Mouse (Mus musculus) yolk sac, embryonic 10.5 days (tissue): ENCODE measurements around the gene Gm10721.
"Not testable (repeated sequence)": the region's sequence is repeated elsewhere in the genome, so short reads cannot be mapped to it uniquely, and the experiment has no call there.

Experiments used
- DNase-seq: peaks from one replicate; pipeline ENCODE4 v3.0.0-alpha.2; 2017; ENCODE audit warnings: low spot score

Gm10721 gene

DNA sequence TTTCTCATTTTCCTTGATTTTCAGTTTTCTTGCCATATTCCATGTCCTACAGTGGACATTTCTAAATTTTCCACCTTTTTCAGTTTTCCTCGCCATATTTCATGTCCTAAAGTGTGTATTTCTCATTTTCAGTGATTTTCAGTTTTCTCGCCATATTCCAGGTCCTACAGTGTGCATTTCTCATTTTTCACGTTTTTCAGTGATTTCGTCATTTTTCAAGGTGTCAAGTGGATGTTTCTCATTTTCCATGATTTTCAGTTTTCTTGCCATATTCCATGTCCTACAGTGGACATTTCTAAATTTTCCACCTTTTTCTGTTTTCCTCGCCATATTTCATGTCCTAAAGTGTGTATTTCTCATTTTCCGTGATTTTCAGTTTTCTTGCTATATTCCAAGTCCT is 12.7 kb downstream of the Gm10721 start:
- DNase-seq, result not testable (repeated sequence)

DNA sequence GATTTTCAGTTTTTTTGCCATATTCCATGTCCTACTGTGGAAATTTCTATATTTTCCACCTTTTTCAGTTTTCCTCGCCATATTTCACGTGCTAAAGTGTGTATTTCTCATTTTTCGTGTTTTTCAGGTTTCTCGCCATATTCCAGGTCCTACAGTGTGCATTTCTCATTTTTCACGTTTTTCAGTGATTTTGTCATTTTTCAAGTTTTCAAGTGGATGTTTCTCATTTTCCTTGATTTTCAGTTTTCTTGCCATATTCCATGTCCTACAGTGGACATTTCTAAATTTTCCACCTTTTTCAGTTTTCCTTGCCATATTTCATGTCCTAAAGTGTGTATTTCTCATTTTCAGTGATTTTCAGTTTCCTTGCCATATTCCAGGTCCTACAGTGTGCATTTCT is 13.2 kb downstream of the Gm10721 start:
- not testable (repeated sequence) for DNase-seq

DNA sequence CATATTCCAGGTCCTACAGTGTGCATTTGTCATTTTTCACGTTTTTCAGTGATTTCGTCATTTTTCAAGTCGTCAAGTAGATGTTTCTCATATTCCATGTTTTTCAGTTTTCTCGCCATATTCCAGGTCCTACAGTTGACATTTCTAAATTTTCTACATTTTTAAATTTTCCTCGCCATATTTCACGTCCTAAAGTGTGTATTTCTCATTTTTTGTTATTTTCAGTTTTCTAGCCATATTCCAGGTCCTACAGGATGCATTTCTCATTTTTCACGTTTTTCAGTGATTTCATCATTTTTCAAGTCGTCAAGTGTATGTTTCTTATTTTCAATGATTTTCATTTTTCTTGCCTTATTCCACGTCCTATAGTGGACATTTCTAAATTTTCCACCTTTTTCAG is 13.8 kb downstream of the Gm10721 start:
- not testable (repeated sequence) for DNase-seq

DNA sequence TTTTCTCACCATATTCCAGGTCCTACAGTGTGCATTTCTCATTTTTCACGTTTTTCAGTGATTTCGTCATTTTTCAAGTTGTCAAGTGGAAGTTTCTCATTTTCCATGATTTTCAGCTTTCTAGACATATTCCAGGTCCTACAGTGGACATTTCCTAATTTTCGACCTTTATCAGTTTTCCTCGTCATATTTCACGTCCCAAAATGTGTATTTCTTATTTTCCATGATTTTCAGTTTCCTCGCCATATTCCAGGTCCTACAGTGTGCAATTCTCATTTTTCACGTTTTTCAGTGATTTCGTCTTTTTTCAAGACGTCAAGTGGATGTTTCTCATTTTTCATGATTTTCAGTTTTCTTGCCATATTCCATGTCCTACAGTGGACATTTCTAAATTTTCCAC is 14.3 kb downstream of the Gm10721 start:
- DNase-seq, result peak; percentile 74

DNA sequence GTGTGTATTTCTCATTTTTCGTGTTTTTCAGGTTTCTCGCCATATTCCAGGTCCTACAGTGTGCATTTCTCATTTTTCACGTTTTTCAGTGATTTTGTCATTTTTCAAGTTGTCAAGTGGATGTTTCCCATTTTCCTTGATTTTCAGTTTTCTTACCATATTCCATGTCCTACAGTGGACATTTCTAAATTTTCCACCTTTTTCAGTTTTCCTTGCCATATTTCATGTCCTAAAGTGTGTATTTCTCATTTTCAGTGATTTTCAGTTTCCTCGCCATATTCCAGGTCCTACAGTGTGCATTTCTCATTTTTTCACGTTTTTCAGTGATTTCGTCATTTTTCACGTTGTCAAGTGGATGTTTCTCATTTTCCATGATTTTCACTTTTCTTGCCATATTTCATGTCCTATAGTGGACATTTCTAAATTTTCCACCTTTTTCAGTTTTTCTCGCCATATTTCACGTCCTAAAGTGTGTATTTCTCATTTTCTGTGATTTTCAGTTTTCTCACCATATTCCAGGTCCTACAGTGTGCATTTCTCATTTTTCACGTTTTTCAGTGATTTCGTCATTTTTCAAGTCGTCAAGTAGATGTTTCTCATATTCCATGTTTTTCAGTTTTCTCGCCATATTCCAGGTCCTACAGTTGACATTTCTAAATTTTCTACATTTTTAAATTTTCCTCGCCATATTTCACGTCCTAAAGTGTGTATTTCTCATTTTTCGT is 16.5 kb downstream of the Gm10721 start:
- DNase-seq, result not testable (repeated sequence)

DNA sequence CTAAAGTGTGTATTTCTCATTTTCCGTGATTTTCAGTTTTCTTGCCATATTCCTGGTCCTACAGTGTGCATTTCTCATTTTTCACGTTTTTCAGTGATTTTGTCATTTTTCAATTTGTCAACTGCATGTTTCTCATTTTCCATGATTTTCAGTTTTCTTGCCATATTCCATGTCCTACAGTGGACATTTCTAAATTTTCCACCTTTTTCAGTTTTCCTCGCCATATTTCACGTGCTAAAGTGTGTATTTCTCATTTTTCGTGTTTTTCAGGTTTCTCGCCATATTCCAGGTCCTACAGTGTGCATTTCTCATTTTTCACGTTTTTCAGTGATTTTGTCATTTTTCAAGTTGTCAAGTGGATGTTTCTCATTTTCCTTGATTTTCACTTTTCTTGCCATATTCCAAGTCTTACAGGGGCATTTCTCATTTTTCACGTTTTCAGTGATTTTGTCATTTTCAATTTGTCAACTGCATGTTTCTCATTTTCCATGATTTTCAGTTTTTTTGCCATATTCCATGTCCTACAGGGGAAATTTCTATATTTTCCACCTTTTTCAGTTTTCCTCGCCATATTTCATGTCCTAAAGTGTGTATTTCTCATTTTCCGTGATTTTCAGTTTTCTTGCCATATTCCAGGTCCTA is 17.9 kb downstream of the Gm10721 start:
- peak; percentile 97 for DNase-seq

DNA sequence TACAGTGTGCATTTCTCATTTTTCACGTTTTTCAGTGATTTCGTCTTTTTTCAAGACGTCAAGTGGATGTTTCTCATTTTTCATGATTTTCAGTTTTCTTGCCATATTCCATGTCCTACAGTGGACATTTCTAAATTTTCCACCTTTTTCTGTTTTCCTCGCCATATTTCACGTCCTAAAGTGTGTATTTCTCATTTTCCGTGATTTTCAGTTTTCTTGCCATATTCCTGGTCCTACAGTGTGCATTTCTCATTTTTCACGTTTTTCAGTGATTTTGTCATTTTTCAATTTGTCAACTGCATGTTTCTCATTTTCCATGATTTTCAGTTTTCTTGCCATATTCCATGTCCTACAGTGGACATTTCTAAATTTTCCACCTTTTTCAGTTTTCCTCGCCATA is 21.4 kb downstream of the Gm10721 start, which contains the start of gene Gm17535:
Gene Gm17535, plus strand, starts transcription at position 301 of the 400 bp plus-strand sequence.
- not testable (repeated sequence) for DNase-seq

DNA sequence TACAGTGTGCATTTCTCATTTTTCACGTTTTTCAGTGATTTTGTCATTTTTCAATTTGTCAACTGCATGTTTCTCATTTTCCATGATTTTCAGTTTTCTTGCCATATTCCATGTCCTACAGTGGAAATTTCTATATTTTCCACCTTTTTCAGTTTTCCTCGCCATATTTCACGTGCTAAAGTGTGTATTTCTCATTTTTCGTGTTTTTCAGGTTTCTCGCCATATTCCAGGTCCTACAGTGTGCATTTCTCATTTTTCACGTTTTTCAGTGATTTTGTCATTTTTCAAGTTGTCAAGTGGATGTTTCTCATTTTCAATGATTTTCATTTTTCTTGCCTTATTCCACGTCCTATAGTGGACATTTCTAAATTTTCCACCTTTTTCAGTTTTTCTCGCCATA is 23.6 kb downstream of the Gm10721 start, which contains the start of gene Gm10715:
Gene Gm10715, plus strand, starts transcription at position 301 of the 400 bp plus-strand sequence.
- not testable (repeated sequence) for DNase-seq

DNA sequence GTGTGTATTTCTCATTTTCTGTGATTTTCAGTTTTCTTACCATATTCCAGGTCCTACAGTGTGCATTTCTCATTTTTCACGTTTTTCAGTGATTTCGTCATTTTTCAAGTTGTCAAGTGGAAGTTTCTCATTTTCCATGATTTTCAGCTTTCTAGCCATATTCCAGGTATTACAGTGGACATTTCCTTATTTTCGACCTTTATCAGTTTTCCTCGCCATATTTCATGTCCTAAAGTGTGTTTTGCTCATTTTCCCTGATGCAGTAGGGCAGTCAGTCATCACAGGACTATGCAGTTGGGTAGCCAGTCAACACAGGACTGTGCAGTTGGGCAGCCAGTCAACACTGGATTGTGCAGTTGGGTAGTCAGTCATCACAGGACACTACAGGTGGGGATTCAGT is 25.2 kb downstream of the Gm10721 start:
- DNase-seq, result not testable (repeated sequence)
